Mouse (Mus musculus) MEL (cell line): ENCODE results near the gene T2. TPM values are rescaled to one million over a fixed set of nuclear protein-coding genes. Genes with fewer than 3 reads are reported as not detected.
"Not testable (repeated sequence)": the region's sequence is repeated elsewhere in the genome, so short reads cannot be mapped to it uniquely, and the experiment has no call there.

ENCODE experiments used
- DNase-seq: peaks from one replicate; pipeline ENCODE4 v3.0.0; 2011; ENCODE audit warnings: low read depth, low spot score
- H3K27ac ChIP-seq: 2 replicates; pipeline ENCODE4 v1.5.1; 2012; ENCODE audit warnings: low read depth, mild to moderate bottlenecking, control low read depth, low read length, moderate library complexity; ENCODE audit not compliant: control insufficient read depth
- H3K27me3 ChIP-seq, 2 experiments: fragments of 150-350 bp in 1 of 2; sonication (generic) in 1 of 2; 2 replicates each; pipeline ENCODE4 v1.6.1; 2012; ENCODE audit warnings: low read length in 2 of 2, mild to moderate bottlenecking in 2 of 2, improper control_type of control experiment in 1 of 2, moderate library complexity in 1 of 2; ENCODE audit not compliant: insufficient read depth in 2 of 2, control insufficient read depth in 1 of 2
- H3K36me3 ChIP-seq, 2 experiments: 2 replicates each; pipeline ENCODE4 v1.6.1; 2012 to 2014; ENCODE audit warnings: low read length in 2 of 2, improper control_type of control experiment in 1 of 2, inconsistent platforms in 1 of 2, mild to moderate bottlenecking in 1 of 2; ENCODE audit not compliant: insufficient read depth in 2 of 2, control insufficient read depth in 1 of 2
- H3K4me1 ChIP-seq, 2 experiments: fragments of 150-350 bp in 1 of 2; sonication (generic) in 1 of 2; 2 replicates each; pipeline ENCODE4 v1.6.1; 2012; ENCODE audit warnings: low read length in 2 of 2, improper control_type of control experiment in 1 of 2, mild to moderate bottlenecking in 1 of 2; ENCODE audit not compliant: insufficient read depth in 2 of 2, control insufficient read depth in 1 of 2
- H3K4me3 ChIP-seq, 2 experiments: fragments of 150-350 bp in 1 of 2; sonication (generic) in 1 of 2; 2 replicates each; pipeline ENCODE4 v1.5.1; 2012; ENCODE audit warnings: low read depth in 2 of 2, low read length in 2 of 2, mild to moderate bottlenecking in 2 of 2, moderate library complexity in 2 of 2, control low read depth in 1 of 2, improper control_type of control experiment in 1 of 2; ENCODE audit not compliant: control insufficient read depth in 1 of 2, insufficient read depth in 1 of 2
- H3K79me2 ChIP-seq: 2 replicates; pipeline ENCODE4 v1.6.1; 2012; ENCODE audit warnings: mild to moderate bottlenecking, low read length, moderate library complexity; ENCODE audit not compliant: control insufficient read depth, poor library complexity, insufficient read depth
- H3K9ac ChIP-seq: 2 replicates; pipeline ENCODE4 v1.6.1; 2012; ENCODE audit warnings: low read depth, mild to moderate bottlenecking, control low read depth, low read length, moderate library complexity; ENCODE audit not compliant: control insufficient read depth, poor library complexity, severe bottlenecking
- H3K9me3 ChIP-seq: fragments of 150-350 bp; sonication (generic); replicated peaks from 2 replicates; pipeline ENCODE4 v1.6.1; 2012; ENCODE audit warnings: mild to moderate bottlenecking, low read length, improper control_type of control experiment, moderate library complexity; ENCODE audit not compliant: insufficient read depth
- CTCF ChIP-seq, 3 experiments: IDR thresholded peaks in 2 of 3; conservative IDR thresholded peaks in 1 of 3; 2 replicates each; pipeline ENCODE4 v1.5.1; 2011 to 2012; ENCODE audit warnings: low read length in 3 of 3, low read depth in 2 of 3, mild to moderate bottlenecking in 2 of 3, improper control_type of control experiment in 1 of 3, inconsistent platforms in 1 of 3, mixed read lengths in 1 of 3, moderate library complexity in 1 of 3; ENCODE audit not compliant: control insufficient read depth in 1 of 3, insufficient read depth in 1 of 3, poor library complexity in 1 of 3, severe bottlenecking in 1 of 3
- E2F4 ChIP-seq: IDR thresholded peaks from 2 replicates; pipeline ENCODE4 v1.6.1; 2011; ENCODE audit warnings: low read depth, low read length, improper control_type of control experiment, borderline replicate concordance
- EP300 ChIP-seq, 2 experiments: IDR thresholded peaks; 2 replicates each; pipeline ENCODE4 v1.6.1; 2011; ENCODE audit warnings: improper control_type of control experiment in 2 of 2, low read length in 2 of 2, low read depth in 1 of 2, mild to moderate bottlenecking in 1 of 2
- GATA1 ChIP-seq: IDR thresholded peaks from 2 replicates; pipeline ENCODE4 v1.6.1; 2011; ENCODE audit warnings: low read depth, low read length, improper control_type of control experiment
- JUND ChIP-seq: IDR thresholded peaks from 2 replicates; pipeline ENCODE4 v1.6.1; 2011; ENCODE audit warnings: low read depth, mild to moderate bottlenecking, improper control_type of control experiment, low read length
- MAFK ChIP-seq: IDR thresholded peaks from 2 replicates; pipeline ENCODE4 v1.6.1; 2011; ENCODE audit warnings: low read depth, mild to moderate bottlenecking, low read length, improper control_type of control experiment, borderline replicate concordance
- MEF2A ChIP-seq: IDR thresholded peaks from 2 replicates; pipeline ENCODE4 v1.6.1; 2014; ENCODE audit warnings: low read depth, mild to moderate bottlenecking, inconsistent platforms, low read length, improper control_type of control experiment; ENCODE audit not compliant: poor library complexity, insufficient replicate concordance, severe bottlenecking; ENCODE audit errors: extremely low read depth
- NELFE ChIP-seq: IDR thresholded peaks from 2 replicates; pipeline ENCODE4 v1.6.1; 2011; ENCODE audit warnings: low read depth, low read length, improper control_type of control experiment
- RAD21 ChIP-seq: IDR thresholded peaks from 2 replicates; pipeline ENCODE4 v1.6.1; 2011; ENCODE audit warnings: mild to moderate bottlenecking, low read depth, low read length, improper control_type of control experiment
- RCOR1 ChIP-seq: IDR thresholded peaks from 2 replicates; pipeline ENCODE4 v1.6.1; 2012; ENCODE audit warnings: low read depth, mild to moderate bottlenecking, inconsistent platforms, low read length, improper control_type of control experiment
- USF1 ChIP-seq: IDR thresholded peaks from 2 replicates; pipeline ENCODE4 v1.6.1; 2014; ENCODE audit warnings: low read depth, mild to moderate bottlenecking, inconsistent platforms, low read length, improper control_type of control experiment, moderate library complexity
- ZC3H11A ChIP-seq: IDR thresholded peaks from 2 replicates; pipeline ENCODE4 v1.6.1; 2012; ENCODE audit warnings: low read depth, mild to moderate bottlenecking, inconsistent platforms, low read length, improper control_type of control experiment
- ZMIZ1 ChIP-seq: IDR thresholded peaks from 2 replicates; pipeline ENCODE4 v1.6.1; 2012; ENCODE audit warnings: low read depth, mild to moderate bottlenecking, inconsistent platforms, low read length, improper control_type of control experiment, moderate library complexity
- polyA plus RNA-seq, 2 experiments: library from polyadenylated mRNA; stranded (reverse) in 1 of 2; unstranded in 1 of 2; fragments of >175 nt in 1 of 2; fragments of >200 nt in 1 of 2; gene quantifications; 2 replicates each; pipeline versions ENCODE4 v1.2.1 to v1.2.4; 2012; ENCODE audit warnings: low replicate concordance in 2 of 2, low read depth in 1 of 2; ENCODE audit not compliant: insufficient read length in 2 of 2, insufficient read depth in 1 of 2, missing spikeins in 1 of 2
- total RNA-seq: library from RNA; depleted of rRNA; stranded (reverse); fragments of 300-350 nt; gene quantifications from 2 replicates; pipeline ENCODE4 v1.2.3, GENCODE M21; 2012

T2 gene
- total and polyA plus RNA-seq, 3 experiments, result 0.15 TPM; not detected in 2

DNA sequence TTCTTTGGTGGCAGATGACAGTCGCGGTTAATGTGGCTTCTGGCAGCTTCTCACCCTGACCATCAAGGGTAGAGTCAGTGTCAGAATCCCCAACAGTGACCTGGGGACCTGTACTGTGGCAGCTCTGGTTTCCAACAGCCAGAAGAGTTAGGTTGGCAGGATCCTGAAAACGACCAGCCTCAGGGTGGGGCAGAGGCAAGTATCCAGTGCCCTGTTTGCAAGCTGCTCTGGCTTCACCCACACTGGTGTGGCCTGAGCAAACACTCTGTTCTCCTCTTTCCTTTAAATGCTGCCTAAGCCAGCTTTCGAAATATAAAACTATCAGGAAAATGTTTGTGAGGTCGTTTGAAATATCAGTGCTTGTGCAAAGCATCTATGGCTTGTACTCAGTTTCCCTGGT is 25.2 kb upstream of the T2 start:
- no peaks in the 10 kb centered on the region for H3K27me3 ChIP-seq
- H3K79me2 ChIP-seq, result no peaks in the 10 kb centered on the region
- no peak overlapping the region for H3K27ac ChIP-seq
- TF ChIP-seq JUND (no peak), ZC3H11A (no peak), RAD21 (no peak), USF1 (no peak), RCOR1 (no peak), MEF2A (no peak), E2F4 (no peak), CTCF (IDR thresholded peaks at IDR 0.05 in 2 of 3, conservative IDR thresholded peaks at IDR 0.05 in 1 of 3; ENCODE audit: control insufficient read depth in 1 of 3, insufficient read depth in 1 of 3, low read depth in 2 of 3, low read length in 3 of 3, poor library complexity in 1 of 3, severe bottlenecking in 1 of 3) (no peak), NELFE (no peak), GATA1 (no peak), EP300 (IDR thresholded peaks at IDR 0.05; ENCODE audit: low read depth in 1 of 2, low read length in 2 of 2) (no peak)
- DNase-seq, result no peak
- H3K4me1 ChIP-seq, result no peaks in the 10 kb centered on the region
- no peaks in the 10 kb centered on the region; a peak in 1 of 4 replicates for H3K36me3 ChIP-seq
- H3K9me3 ChIP-seq, result no peaks in the 10 kb centered on the region
- H3K4me3 ChIP-seq, result no peak overlapping the region
- H3K9ac ChIP-seq, result no peak overlapping the region

DNA sequence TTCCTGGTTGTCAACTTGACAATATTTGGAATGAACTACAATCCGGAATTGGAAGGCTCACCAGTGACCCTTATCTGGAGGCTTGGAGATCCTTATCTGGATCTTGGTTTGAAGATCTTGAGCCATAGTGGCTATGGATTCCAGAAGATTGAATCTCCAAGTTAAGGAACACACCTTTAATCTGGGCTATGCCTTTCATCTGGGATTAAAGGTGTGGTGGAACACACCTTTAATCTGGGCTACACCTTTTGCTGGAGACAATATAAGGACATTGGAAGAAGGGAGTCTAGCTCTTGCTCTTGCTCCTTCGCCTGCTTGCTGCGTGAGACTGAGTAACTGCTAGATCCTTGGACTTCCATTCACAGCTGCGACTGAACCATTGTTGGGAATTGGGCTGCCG is 18.6 kb upstream of the T2 start, which contains the start of gene Prr18:
TSS of gene Prr18 (plus strand) at position 301 of the 400 bp plus-strand sequence.
- H3K9ac ChIP-seq, H3K4me1 ChIP-seq, H3K79me2 ChIP-seq, H3K27me3 ChIP-seq, H3K36me3 ChIP-seq, H3K9me3 ChIP-seq, H3K27ac ChIP-seq, DNase-seq, H3K4me3 ChIP-seq: not testable (repeated sequence)

DNA sequence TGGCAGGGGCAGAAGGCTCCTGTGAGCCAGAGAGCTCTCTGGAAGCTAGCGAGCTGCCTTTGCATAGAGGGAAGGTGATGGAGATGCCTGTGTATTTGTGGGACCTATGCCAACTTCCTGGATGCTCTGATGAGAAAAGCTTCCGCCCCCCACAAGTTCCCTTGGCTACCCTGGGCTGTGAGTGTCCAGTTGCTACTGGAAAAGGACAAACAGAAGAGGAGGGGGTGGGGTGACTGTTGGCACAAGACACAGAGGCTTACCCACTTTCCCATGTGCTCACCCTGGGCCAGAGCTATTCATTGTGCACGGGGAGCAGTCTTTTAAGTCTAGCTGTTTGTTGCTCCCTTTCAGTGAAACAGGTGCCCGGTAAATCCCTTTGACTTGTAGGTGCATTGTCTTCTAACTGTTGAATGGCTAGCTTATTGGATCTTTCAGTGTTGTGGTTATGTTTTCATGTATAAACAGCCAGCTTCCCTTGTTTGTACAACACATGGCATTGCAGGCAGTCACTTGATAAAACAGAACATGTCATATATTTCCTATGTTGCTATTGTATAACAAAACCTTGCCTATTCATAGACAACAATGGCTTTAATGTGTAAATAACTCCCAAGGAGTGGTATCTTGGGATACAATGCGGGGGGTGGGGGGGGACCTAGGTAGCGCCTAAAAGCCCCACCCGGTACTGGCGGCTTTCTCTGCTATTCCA is 16.0 kb upstream of the T2 start:
- Histone ChIP-seq H3K27me3 (no peaks in the 10 kb centered on the region), H3K4me3 (no peak overlapping the region)
- DNase-seq, result no peak

More for the DNA sequence above, 16.0 kb upstream of the T2 start:
- no peaks in the 10 kb centered on the region for H3K4me1 ChIP-seq
- TF ChIP-seq MAFK (no peak), NELFE (no peak), ZMIZ1 (no peak), E2F4 (no peak)
- no peaks in the 10 kb centered on the region for H3K9me3 ChIP-seq
- no peaks in the 10 kb centered on the region for H3K36me3 ChIP-seq
- no peak overlapping the region for H3K9ac ChIP-seq
- H3K79me2 ChIP-seq, result no peaks in the 10 kb centered on the region
- no peak overlapping the region for H3K27ac ChIP-seq
